Mouse (Mus musculus) ovary, postnatal 14 days (tissue): ENCODE measurements around the gene Coq6.
A peak's percentile ranks its signal among the peaks of the same experiment; 100 is the strongest.

Experiments used
- DNase-seq: peaks from one replicate; pipeline ENCODE4 v3.0.0; 2022; ENCODE audit warnings: low spot score

Coq6 gene

GRCm38 (mm10) chr12:84396947-84397679 lies 35.7 kb downstream of the Coq6 start:
- DNase-seq: no peak

- DNase-seq: no peak
Observed at GRCm38 (mm10) chr12:84397685-84398084, 36.2 kb downstream of the Coq6 start.

DNA sequence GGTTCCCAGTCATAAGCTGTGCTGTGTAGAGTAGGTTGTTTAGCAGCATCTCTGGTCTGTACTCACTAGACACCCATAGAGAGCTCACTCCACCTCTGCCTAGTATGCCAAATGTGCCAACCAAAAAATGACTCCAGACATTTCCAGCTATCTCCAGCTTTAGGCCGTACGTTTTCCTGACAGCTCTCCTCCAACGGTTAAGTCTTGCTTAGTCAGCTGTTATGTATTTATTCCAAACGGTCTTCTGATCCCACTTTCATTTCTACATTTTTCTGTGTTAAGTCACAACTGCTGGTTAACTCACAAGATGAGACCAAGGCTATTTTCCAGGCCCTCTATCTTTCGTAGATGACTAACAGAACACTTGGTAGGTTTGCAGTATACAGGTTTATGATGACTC lies 37.2 kb downstream of the Coq6 start:
- no peak for DNase-seq

DNA sequence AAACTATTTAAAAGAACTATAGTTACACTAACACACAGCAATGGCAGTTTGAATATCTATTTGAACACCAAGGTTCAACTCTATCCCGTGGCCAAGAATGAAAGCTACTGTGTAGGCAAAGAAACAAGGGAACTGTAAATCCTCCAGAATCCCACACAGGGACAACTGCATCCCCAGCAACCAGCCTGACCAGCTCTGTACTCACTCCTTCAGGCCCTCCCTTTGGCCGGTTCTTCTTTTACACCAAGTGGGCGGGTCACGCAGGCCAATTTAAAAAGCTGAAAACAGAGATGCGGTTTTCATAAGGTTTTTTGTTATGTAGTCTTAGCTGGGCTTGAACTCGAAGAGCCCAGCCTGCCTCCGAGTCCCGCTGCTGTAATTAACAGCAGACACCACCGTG lies 37.7 kb downstream of the Coq6 start:
- DNase-seq: no peak

DNA sequence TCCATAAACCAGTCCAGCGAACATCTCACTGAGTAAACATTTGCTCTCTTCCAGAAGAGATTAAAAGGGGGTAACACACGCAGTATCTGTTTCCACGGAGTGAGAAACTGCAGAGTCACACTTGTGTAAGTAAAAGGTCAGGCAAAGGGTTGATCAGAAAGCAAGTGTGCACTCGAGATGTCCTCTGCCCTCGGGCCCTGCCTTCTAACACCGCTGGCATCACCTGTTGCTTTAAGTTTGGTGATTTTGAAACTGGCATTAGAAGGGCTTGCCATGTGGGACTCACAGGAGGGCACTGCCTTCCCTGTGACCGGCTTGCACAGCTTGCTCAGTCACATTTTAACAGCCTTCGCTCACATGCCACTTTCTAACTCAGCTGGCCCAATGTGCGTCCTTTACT lies 38.2 kb downstream of the Coq6 start:
- DNase-seq: no peak

DNA sequence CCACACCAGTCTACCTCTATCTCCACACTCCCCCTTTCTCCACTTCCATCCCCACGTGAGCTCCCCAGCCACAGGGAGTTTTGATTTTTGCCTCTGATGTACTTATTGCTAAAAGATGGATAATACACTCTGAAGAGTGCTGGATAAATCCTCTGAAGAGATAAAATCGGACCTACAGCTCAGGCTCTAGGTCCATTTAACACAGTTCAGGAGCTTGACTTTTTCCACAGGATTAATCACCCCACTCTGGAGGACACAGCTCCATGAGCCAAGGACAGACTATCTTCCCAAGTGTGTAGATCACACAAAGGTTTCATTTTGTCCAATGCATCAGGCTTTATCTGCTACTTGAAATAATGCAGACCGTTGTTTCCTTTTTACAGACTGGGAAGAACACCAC lies 38.6 kb downstream of the Coq6 start:
- no peak for DNase-seq

- DNase-seq: no peak
Observed at GRCm38 (mm10) chr12:84400653-84401052, 39.2 kb downstream of the Coq6 start.

DNA sequence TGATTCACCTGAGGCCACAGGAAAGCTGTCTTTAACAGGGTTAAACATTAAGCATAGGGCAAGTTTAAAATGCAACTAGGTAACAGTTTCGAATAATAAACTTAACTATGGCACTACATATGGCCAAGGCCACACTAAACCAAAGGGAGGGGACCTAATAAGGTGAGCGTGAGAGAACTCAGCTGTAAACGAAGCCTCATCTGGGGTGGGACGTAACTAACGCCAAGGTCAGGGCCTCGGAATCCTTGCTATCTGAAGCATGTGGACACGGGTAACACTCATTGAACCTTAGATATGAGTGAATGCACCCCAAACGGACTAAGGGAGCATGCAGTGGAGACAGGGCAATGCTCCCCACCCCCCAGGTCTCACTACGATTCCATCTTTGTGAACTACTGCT lies 41.5 kb downstream of the Coq6 start:
- no peak for DNase-seq

- DNase-seq: no peak
Observed at GRCm38 (mm10) chr12:84404541-84404940, 43.1 kb downstream of the Coq6 start.

DNA sequence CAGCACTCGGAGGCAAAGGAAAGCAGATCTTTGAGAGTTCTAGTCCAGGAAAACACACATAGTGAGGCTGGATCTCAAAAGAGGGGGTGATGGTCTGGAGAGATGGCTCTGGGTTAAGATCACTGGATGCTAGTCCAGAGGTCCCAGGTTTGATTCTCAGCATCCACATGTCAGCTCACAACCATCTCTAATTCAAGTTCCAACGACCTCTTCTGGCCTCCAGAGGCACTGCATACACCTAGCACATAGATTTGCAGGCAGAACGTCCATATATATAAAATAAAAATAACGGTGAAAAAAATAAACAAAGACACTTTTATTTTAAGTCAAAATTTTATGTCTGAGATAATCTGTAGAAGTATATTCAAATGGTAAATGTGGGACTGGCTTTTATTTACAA lies 45.8 kb downstream of the Coq6 start:
- no peak for DNase-seq

DNA sequence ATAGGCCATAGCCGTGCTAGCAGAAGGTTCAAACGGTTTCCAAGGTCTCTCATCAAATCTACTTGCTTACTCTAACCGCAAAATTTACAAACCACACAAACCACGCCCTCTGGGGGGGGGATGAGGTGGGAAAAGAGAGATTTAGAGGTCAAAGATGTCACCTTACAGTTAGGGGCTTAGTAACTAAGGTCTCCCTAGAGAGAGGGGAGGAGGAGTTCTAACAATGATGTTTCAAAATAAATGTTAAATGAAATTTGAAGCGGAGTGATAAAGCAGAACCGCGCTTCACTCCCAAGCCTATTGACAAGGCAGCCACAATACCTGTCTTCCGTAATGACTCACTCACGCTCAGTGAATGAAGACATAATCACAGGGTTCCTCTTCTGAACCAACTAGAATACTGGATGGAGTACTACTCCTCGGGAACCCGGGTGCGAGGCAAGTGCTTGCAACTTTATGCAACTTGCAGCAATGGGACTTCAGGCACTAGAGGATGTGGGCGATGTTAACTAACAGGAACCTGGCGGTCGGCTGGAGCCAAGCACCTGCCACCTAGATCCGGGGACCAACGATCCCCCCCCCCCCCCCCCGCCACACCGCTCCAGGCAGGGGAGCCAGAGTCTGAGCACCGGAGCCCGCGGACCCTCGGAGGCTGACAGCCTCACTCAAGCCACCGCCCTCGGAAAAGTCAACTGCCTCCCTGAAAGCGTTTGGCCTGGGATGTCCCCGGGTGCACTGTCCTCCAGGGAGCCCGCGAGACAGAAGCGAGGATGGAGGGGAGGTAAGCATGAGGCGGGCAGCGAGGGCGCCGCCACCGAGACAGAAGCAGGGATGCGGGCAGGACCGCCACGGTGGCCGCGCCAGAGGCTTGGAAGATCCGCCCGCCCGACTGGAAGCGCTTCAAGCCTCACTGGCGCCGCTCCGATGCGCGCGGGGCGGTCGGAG lies 46.7 kb downstream of the Coq6 start:
- DNase-seq: no peak

- DNase-seq: peak; percentile 86
Observed at GRCm38 (mm10) chr12:84408819-84409507, 47.5 kb downstream of the Coq6 start, which contains the start of the genes Entpd5 and Bbof1. TSS of gene Entpd5 (minus strand) at chr12:84409029. TSS of gene Bbof1 (plus strand) at chr12:84409071.

- peak; percentile 65 for DNase-seq
Observed at GRCm38 (mm10) chr12:84416834-84417604, 55.6 kb downstream of the Coq6 start, which contains the start of gene Rnf113a2. TSS of gene Rnf113a2 (plus strand) at chr12:84417196.

DNA sequence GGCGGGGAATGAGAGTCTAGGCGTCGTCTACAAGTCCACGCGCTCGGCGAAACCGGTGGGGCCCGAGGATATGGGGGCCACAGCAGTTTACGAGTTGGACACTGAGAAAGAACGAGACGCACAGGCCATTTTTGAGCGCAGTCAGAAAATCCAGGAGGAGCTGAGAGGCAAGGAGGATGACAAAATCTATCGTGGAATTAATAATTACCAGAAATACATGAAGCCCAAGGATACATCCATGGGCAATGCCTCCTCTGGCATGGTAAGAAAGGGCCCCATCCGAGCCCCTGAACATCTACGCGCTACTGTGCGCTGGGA lies 56.1 kb downstream of the Coq6 start:
- no peak for DNase-seq
